Mouse (Mus musculus) kidney, adult 9 months (tissue): Measurements from ENCODE around the gene Smyd3.

Experiments
- DNase-seq: peaks from one replicate; pipeline ENCODE4 v3.0.0; 2022

The Smyd3 gene

GRCm38 (mm10) chr1:179458236-179458986 is 59.4 kb downstream of the Smyd3 start:
- peak; percentile 13 for DNase-seq

GRCm38 (mm10) chr1:179454600-179454999 is 63.2 kb downstream of the Smyd3 start:
- no peak for DNase-seq

GRCm38 (mm10) chr1:179451211-179451610 is 66.6 kb downstream of the Smyd3 start:
- DNase-seq, result peak; percentile 15

DNA sequence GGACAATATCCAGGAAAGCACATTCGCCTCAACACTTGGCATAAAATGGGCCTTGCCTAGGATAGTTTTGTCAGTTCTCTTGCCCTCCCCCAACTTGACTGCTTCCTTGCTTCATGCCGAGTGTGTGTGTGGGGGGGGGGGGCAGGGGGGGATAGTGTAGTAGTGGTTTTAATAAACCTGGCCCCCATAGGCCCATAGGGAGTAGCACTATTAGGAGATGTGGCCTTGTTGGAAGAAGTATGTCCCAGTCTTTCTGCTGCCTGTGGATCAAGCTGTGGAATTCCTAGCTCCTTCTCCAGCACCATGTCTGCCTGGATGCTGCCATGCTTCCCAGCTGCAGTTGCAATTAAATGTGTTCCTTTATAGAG is 71.0 kb downstream of the Smyd3 start:
- DNase-seq, result no peak

DNA sequence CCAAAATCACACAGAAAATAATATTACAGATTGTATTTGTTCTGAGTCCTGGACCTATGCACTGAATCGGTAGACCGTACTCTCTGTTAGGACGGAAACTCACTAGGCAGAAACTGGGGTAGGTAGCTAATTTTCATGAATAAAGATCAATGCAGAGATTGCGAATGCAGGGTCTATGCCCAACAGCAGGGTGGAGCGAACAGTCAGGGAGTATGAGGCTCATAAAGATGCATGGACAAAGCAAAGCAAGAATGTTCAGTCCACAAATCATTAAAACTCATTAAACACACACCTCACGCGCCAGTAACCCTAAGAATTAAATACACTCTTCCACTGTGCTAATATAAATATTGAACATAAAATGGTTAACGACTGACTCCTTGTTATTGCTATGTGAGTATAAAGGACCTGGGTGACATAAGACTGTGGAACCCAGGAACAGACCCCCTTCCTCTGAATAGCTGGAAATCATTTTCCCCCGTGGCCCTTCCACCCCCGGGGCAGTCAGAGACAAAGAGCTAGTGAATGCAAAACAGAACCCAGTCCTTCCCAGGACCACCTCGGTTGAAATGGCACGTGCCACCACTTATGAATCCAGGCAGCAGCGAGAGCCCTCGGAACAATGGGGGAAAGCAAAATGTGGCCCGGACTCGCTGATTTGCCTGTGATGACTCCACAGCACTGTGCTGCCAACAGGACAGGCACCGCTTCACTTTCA is 71.6 kb downstream of the Smyd3 start:
- DNase-seq, result no peak

DNA sequence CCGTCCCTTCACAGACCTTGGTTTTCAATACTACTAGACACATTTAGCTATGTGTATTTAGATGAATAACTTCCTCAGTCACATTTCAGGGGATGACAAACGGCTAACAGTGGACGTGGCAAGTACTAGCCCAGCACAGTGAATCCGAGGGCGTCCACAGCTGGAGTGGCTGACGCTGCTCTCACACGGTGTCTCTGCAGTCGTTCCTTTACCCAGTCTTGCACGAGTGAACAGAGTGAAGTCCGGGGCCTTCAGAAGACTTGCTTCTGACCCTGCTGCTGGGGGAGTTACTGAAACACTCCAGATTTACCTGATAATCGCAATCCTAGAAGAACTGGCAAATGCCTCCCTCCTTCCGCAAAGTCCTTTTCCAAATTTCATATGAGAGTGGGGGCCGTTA is 74.0 kb downstream of the Smyd3 start:
- no peak for DNase-seq

GRCm38 (mm10) chr1:179443423-179443822 is 74.4 kb downstream of the Smyd3 start:
- no peak for DNase-seq

DNA sequence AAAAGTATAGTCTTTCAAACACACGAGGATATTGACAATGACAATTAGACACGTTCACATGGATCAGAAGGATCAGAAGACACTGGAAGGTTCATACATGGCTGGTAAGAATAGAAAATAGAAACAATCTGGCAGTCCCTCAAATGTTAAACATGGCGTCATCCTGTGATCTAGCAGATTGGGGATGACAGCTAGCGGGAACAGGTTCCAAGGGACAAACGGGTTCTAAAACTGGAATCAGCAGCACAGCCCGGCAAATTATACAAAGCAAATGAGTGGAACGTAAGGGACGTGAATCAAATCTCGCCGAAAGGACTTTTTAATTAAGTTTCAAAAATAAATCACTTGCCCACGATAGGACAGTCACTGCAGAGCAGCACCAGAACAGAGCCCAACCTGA is 81.2 kb downstream of the Smyd3 start:
- no peak for DNase-seq

- no peak for DNase-seq
Observed at GRCm38 (mm10) chr1:179434443-179435260, 83.2 kb downstream of the Smyd3 start.

GRCm38 (mm10) chr1:179433828-179434227 is 84.0 kb downstream of the Smyd3 start:
- DNase-seq, result no peak

- DNase-seq, result no peak
Observed at GRCm38 (mm10) chr1:179433355-179433754, 84.5 kb downstream of the Smyd3 start.

- DNase-seq, result no peak
Observed at GRCm38 (mm10) chr1:179430077-179430476, 87.8 kb downstream of the Smyd3 start.

DNA sequence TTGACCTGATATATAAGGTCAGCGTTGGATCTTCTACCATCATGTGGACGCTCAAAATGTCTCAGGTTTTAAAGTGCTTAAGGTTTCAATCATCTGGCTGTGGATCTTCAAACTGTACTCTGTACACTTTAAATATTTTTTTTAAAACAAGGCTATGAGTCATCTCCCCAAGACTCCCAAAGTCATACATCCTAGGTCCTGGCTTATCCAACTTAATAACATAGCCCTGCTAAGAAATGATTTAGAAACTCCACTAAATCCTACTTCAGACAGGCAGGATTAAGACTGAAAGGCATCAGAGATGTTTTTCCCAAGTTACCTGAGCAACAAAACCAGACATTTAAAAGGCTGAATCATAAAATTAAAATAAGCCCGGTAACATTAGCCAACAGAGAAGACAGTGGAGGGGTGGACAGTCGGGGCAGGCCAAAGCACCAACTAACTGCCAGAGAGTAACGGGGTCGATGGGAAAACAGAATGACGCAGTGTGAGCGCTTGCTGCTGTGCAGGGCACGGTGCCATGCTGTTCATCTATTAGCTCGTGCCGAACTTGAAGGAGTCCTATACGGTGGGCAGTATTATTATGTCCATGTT is 92.9 kb downstream of the Smyd3 start:
- no peak for DNase-seq

DNA sequence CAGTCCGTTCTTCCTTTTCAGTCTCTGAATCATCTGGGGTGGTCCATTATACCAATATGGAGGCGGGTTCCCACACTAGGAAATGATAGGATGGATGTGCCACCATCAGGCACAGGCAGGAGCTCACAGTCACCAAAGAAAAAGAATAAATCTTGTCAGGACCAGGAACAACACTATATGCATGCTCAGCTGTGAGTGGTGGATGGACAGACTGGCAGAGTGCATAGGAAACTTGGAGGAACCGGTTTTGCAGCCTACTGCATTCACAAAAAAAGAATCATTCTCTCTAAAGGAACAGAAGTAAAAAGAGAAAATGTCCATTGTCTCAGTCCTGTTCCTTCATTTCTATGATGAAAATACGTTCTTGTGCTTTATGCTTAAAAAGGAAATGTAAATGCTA is 98.8 kb downstream of the Smyd3 start:
- DNase-seq, result no peak

GRCm38 (mm10) chr1:179408086-179408485 is 109.8 kb downstream of the Smyd3 start:
- DNase-seq, result no peak

DNA sequence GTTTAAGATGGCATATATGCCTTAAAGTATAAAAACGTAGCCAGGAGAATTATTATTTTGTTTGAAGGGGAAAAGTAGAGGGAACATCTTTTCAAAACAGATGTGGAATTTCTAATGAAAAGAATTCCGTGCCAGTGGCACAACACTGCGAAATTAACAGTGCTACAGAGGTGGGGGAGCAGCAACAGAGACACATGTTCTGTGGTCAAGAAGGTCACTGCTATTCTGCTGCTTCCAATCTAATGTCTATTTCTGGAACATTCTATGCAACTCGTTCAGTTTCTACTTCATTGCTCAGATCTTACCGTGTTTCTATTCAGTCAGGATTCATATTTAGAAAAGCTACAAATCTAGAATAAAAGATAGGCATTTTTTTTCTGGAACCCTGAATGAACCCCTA is 117.0 kb downstream of the Smyd3 start:
- DNase-seq, result no peak

- DNase-seq, result no peak
Observed at GRCm38 (mm10) chr1:179398639-179399038, 119.2 kb downstream of the Smyd3 start.

DNA sequence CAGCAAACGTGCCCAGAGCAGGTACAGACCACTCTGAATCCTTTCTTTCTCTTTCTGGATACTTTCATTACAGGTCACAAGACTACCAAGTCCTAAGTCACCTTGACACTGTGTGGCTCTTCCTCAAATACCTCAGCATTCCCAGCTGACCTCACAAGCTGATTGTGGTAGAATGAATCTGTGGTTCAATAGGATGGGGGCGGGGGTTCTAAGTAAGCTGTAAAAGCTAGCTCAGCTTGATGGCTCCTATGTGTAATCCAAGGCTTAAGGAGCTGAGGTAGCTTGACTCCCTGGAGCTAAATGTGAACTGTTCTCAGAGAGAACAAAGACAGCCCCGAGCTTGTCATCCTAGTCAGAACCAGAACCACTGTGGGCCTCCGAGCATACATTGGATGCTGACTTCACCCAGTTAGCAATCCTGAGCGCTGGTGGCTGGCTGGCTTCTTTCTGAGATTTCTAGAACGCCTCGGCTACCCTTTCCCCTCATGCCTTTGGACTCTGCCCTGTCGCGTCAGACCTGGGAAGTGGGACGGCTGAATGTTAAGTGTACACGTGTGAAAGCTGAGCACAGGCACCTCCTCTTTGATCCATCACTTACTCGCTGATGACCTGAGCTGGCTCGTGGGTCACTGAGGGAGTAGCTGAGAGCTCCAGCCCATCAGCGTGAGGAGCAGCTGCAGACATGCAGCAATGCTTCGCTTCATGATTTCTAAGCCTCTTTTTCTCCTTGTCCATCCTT is 131.4 kb downstream of the Smyd3 start:
- DNase-seq, result peak; percentile 17

DNA sequence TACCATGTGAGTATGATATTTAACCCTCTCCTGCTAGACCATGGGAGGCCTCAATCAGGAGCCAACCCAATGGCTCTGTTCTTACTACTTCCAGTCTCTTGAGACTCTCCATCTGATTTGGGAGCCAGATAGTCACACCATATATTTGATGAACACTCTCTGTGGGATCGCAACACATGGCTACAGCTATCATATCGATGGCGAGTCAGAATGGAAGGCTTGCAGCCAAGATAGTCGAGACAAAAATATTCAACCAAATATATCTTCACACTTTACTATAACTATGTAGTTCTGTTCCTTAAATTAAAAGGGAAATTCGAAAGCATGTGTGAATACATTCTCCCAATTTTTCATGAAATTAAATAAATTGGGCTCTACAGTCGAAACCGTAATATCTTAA is 132.2 kb downstream of the Smyd3 start:
- no peak for DNase-seq

DNA sequence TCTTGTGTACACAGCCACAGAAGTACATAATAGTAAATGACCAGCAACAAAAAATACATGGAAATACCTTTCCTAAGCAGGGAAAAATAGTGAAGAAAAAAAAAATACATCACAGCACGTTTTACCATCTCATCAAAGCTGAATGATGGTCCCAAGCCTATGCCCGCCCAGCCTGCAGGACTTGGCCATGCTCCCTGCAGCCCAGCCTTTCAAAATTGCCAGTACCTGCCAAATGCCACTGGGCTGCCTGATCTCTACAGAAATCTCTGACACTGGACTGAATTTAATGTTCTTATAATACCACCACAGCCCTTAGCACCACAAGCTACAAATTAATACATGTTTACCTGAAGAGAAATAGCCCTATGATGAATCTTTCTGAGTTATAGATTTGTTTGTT is 133.5 kb downstream of the Smyd3 start:
- no peak for DNase-seq

- no peak for DNase-seq
Observed at GRCm38 (mm10) chr1:179378102-179378501, 139.7 kb downstream of the Smyd3 start.

DNA sequence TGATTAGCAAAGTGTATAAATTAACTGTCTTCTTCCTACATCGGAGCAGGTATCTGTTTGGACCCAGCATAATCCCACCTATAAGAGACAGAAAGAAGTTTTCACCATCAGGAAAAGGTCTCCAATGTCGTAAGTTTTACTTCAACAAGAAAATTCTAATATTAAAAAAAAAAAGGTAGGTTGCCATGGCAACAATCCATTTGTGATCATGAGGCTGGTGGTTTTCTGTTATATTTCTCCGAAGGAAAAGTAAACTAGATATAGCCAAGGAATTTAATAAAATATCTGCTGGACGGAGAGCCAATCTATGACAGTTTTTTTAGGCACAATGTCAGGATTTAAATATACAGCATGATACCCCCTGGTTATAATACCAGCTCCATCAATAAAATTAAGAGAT is 142.9 kb downstream of the Smyd3 start:
- no peak for DNase-seq

DNA sequence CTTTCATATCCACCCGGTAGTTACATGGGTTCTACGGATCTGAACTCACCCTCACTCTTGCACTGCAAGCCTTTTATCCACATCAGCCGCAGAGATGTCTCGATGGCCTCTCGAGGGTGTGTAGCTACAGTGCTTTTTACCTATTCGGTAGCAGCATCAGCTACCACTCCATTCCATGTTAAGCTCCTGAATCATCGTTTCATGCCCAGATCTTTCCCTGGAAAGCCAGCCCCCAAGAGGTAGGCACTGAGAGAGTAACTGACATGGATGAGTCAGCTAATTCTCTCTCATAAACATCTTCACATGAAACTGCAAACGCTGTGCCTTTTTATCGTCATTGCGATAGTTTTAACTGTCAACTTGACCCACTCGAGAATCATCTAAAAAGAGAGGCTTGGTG is 143.9 kb downstream of the Smyd3 start:
- DNase-seq, result no peak
